Mouse (Mus musculus) myocyte (in vitro differentiated cells): ENCODE data around the gene Ak2.

Experiments used
- CEBPB ChIP-seq: IDR thresholded peaks from 2 replicates; pipeline ENCODE4 v1.6.1; 2011; ENCODE audit warnings: mild to moderate bottlenecking, moderate library complexity; ENCODE audit not compliant: poor library complexity, insufficient read depth, severe bottlenecking
- MAX ChIP-seq: IDR thresholded peaks from one replicate; pipeline ENCODE4 v1.6.1; 2011; ENCODE audit warnings: low read depth, mild to moderate bottlenecking, control low read depth
- MYOD1 ChIP-seq, 3 experiments: IDR thresholded peaks; one replicate each; pipeline ENCODE4 v1.6.1; 2011; ENCODE audit warnings: control low read depth in 2 of 3, low read depth in 2 of 3, mild to moderate bottlenecking in 2 of 3, moderate library complexity in 1 of 3; ENCODE audit not compliant: insufficient read length in 2 of 3, control insufficient read depth in 1 of 3
- POLR2A ChIP-seq: IDR thresholded peaks from one replicate; pipeline ENCODE4 v1.6.1; 2011; ENCODE audit warnings: low read depth, mild to moderate bottlenecking, control low read depth, moderate library complexity; ENCODE audit not compliant: insufficient read length
- POLR2AphosphoS2 ChIP-seq: IDR thresholded peaks from one replicate; pipeline ENCODE4 v1.6.1; 2011; ENCODE audit warnings: low read depth, control low read depth; ENCODE audit not compliant: insufficient read length
- REST ChIP-seq: IDR thresholded peaks from one replicate; pipeline ENCODE4 v1.6.1; 2011; ENCODE audit warnings: mild to moderate bottlenecking, control low read depth, moderate library complexity; ENCODE audit not compliant: insufficient read depth, insufficient read length
- TCF3 ChIP-seq: IDR thresholded peaks from one replicate; pipeline ENCODE4 v1.6.1; 2011; ENCODE audit warnings: low read depth, control low read depth; ENCODE audit not compliant: insufficient read length
- USF1 ChIP-seq: IDR thresholded peaks from one replicate; pipeline ENCODE4 v1.6.1; 2011; ENCODE audit warnings: low read depth, mild to moderate bottlenecking, control low read depth, moderate library complexity

- TF ChIP-seq USF1 (no peak), MAX (no peak), POLR2A (no peak), TCF3 (no peak), MYOD1 (IDR thresholded peaks at IDR 0.05; ENCODE audit: control insufficient read depth in 1 of 3, insufficient read length in 2 of 3, low read depth in 2 of 3) (no peak), POLR2AphosphoS2 (no peak), REST (no peak), CEBPB (no peak)
These were observed 14.5 kb upstream of the Ak2 start for GRCm38 (mm10) chr4:128977217-128977616.
